Mouse (Mus musculus) kidney, adult 2 months (tissue): ENCODE data around the gene Trdmt1.

Experiments used
- CTCF ChIP-seq: fragments of 200-500 bp; conservative IDR thresholded peaks from 2 replicates; pipeline ENCODE4 v1.5.1; 2011; ENCODE audit warnings: low read depth, mild to moderate bottlenecking, control low read depth, low read length, moderate library complexity, mixed read lengths; ENCODE audit not compliant: insufficient read depth, insufficient read length
- POLR2A ChIP-seq: fragments of 200-500 bp; IDR thresholded peaks from one replicate; pipeline ENCODE4 v1.6.1; 2011; ENCODE audit warnings: low read depth, low read length, control low read depth

GRCm38 (mm10) chr2:13543519-13544124, 846 bp downstream of the Trdmt1 start:
- no peak for TF ChIP-seq POLR2A
- TF ChIP-seq CTCF, result no peak
